Mouse (Mus musculus) liver, embryonic 11.5 days (tissue): ENCODE measurements around the gene Stxbp4. TPM values are rescaled to one million over a fixed set of nuclear protein-coding genes. Genes with fewer than 3 reads are reported as not detected.

ENCODE experiments used
- ATAC-seq: fragments of 200-750 bp; cut with Nextera tagmentation; replicated peaks from 2 replicates; pipeline ENCODE4 v1.8.0; 2017; ENCODE audit warnings: moderate number of reproducible peaks, mild to moderate bottlenecking, moderate TSS enrichment, moderate library complexity; ENCODE audit not compliant: low FRiP score
- DNase-seq: peaks from one replicate; pipeline ENCODE4 v3.0.0-alpha.2; 2017; ENCODE audit warnings: low spot score
- H3K27ac ChIP-seq: fragments of 300-500 bp; sonication (generic); 2 replicates; pipeline ENCODE4 v1.5.1; 2014; ENCODE audit warnings: mild to moderate bottlenecking, low read depth, low read length, control low read depth
- H3K27me3 ChIP-seq: fragments of 300-500 bp; sonication (generic); replicated peaks from 2 replicates; pipeline ENCODE4 v1.6.1; 2014; ENCODE audit warnings: low read length, mixed read lengths; ENCODE audit not compliant: control insufficient read depth, insufficient read depth
- H3K36me3 ChIP-seq: fragments of 300-500 bp; sonication (generic); 2 replicates; pipeline ENCODE4 v1.6.1; 2014; ENCODE audit warnings: mild to moderate bottlenecking, low read length, moderate library complexity, mixed read lengths; ENCODE audit not compliant: control insufficient read depth, insufficient read depth
- H3K4me1 ChIP-seq: fragments of 300-500 bp; sonication (generic); replicated peaks from 2 replicates; pipeline ENCODE4 v1.6.1; 2014; ENCODE audit warnings: low read length, mixed read lengths; ENCODE audit not compliant: control insufficient read depth, insufficient read depth
- H3K4me2 ChIP-seq: fragments of 300-500 bp; sonication (generic); 2 replicates; pipeline ENCODE4 v1.6.1; 2014; ENCODE audit warnings: mild to moderate bottlenecking, control low read depth, moderate library complexity
- H3K4me3 ChIP-seq: fragments of 300-500 bp; sonication (generic); 2 replicates; pipeline ENCODE4 v1.5.1; 2014; ENCODE audit warnings: low read depth, low read length, control low read depth
- H3K9ac ChIP-seq: fragments of 300-500 bp; sonication (generic); 2 replicates; pipeline ENCODE4 v1.6.1; 2014; ENCODE audit warnings: low read depth, low read length, control low read depth
- H3K9me3 ChIP-seq: fragments of 300-500 bp; sonication (generic); 2 replicates; pipeline ENCODE4 v1.6.1; 2016; ENCODE audit warnings: low read length, inconsistent platforms, mixed read lengths; ENCODE audit not compliant: control insufficient read depth
- WGBS: fragments of 180-500 bp; shearing (Covaris S2); extraction: QIAGEN DNeasy Blood & Tissue Kit; methylation state at CpG from one replicate; pipeline ENCODE4 v1.1.7; 2014; 5-methylcytosine and 5-hydroxymethylcytosine counted together
- polyA plus RNA-seq: library from polyadenylated mRNA; unstranded; fragments of >200 nt; fragmentation: Nextera tagmentation; extraction: Ambion mirVana; gene quantifications from 2 replicates; pipeline ENCODE4 v1.2.1, GENCODE M21; 2014

The Stxbp4 gene
- polyA plus RNA-seq, 1 experiment from 2014 or later: 16.6 TPM

GRCm38 (mm10) chr11:90484750-90485637 lies 152.9 kb downstream of the Stxbp4 start:
- Histone ChIP-seq H3K9ac (no peak overlapping the region), H3K27me3 (no peaks in the 10 kb centered on the region), H3K9me3 (no peaks in the 10 kb centered on the region), H3K4me2 (no peak overlapping the region), H3K36me3 (peaks cover 3% of the 10 kb centered on the region; the same call in 1 of the 2 replicates), H3K27ac (no peak overlapping the region), H3K4me3 (no peak overlapping the region), H3K4me1 (no peaks in the 10 kb centered on the region)
- WGBS: 89% methylated on average over 14 of the region's 14 CpGs
- DNase-seq: no peak
- ATAC-seq: no peak

DNA sequence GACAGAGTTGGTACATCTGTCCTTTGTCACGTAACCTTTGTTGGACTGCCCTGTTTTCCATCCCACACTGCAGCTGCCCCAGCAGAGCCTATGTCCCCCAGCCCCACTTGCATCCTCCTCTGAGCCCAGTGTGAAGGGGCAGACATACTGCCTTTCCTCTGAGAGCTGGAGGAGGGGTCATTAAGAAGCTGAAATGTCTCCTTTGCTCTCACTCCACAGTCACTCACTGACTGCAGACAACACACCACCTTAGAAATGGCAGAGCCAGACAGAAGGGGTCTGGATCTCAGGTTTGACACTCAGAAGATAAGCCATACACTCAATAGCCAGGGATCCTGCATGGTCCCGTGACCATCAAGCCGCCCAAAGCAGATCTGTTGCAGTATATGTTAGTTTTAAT lies 154.1 kb downstream of the Stxbp4 start:
- ATAC-seq (no peak), DNase-seq (no peak)
- Histone ChIP-seq H3K4me2 (no peak overlapping the region), H3K36me3 (0 out of 2 replicates have a peak, but pooled peaks cover 3% of the 10 kb centered on the region), H3K27me3 (no peaks in the 10 kb centered on the region), H3K9me3 (no peaks in the 10 kb centered on the region), H3K4me1 (no peaks in the 10 kb centered on the region), H3K9ac (no peak overlapping the region), H3K27ac (no peak overlapping the region), H3K4me3 (no peak overlapping the region)
- 79% methylated on average over 3 of the region's 3 CpGs for WGBS

GRCm38 (mm10) chr11:90481828-90482227 lies 156.1 kb downstream of the Stxbp4 start:
- no peak for DNase-seq
- WGBS: 72% methylated on average over 1 of the region's 1 CpGs
- H3K27me3 ChIP-seq: no peaks in the 10 kb centered on the region
- no peaks in the 10 kb centered on the region for H3K9me3 ChIP-seq
- no peak for ATAC-seq
- H3K4me3 ChIP-seq: no peak overlapping the region
- H3K9ac ChIP-seq: no peak overlapping the region
- no peak overlapping the region for H3K4me2 ChIP-seq
- H3K27ac ChIP-seq: no peak overlapping the region
- no peaks in the 10 kb centered on the region for H3K36me3 ChIP-seq
- H3K4me1 ChIP-seq: no peaks in the 10 kb centered on the region

DNA sequence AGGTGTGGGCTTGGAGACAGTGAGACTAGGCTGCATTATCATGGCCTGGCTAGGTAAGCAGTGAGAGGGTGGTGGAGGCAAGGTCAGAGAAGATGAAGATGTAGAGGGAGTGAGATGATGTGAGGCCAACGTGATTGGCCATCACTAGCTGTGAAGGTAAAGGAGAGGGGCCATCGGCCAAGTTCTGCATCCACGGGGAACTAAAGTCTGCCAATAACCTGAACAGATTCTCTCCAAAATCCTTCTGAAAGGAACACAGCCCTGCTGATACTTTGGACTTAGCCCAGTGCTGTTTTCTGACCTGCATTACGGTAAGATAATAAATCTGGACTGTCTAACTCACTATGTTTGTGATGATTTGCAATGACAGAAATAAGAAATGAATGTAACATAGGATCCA lies 167.6 kb downstream of the Stxbp4 start:
- ATAC-seq (no peak), DNase-seq (no peak)
- Histone ChIP-seq H3K36me3 (no peaks in the 10 kb centered on the region), H3K4me3 (no peak overlapping the region), H3K4me1 (no peaks in the 10 kb centered on the region), H3K9ac (no peak overlapping the region), H3K9me3 (no peaks in the 10 kb centered on the region), H3K4me2 (no peak overlapping the region), H3K27ac (no peak overlapping the region), H3K27me3 (no peaks in the 10 kb centered on the region)
- 82% methylated on average over 4 of the region's 4 CpGs for WGBS

- no peak for DNase-seq
- Histone ChIP-seq H3K9me3 (no peaks in the 10 kb centered on the region), H3K9ac (no peak overlapping the region), H3K27me3 (no peaks in the 10 kb centered on the region), H3K4me3 (no peak overlapping the region), H3K36me3 (no peaks in the 10 kb centered on the region), H3K4me2 (no peak overlapping the region), H3K27ac (no peak overlapping the region), H3K4me1 (no peaks in the 10 kb centered on the region)
- WGBS: 74% methylated on average over 10 of the region's 10 CpGs
- no peak for ATAC-seq
Observed at GRCm38 (mm10) chr11:90464046-90464595, 173.8 kb downstream of the Stxbp4 start.

GRCm38 (mm10) chr11:90460458-90460857 lies 177.4 kb downstream of the Stxbp4 start:
- Histone ChIP-seq H3K4me2 (no peak overlapping the region), H3K4me1 (no peaks in the 10 kb centered on the region), H3K9me3 (no peaks in the 10 kb centered on the region), H3K4me3 (no peak overlapping the region), H3K9ac (no peak overlapping the region), H3K36me3 (no peaks in the 10 kb centered on the region), H3K27ac (no peak overlapping the region), H3K27me3 (no peaks in the 10 kb centered on the region)
- ATAC-seq (no peak), DNase-seq (no peak)
- WGBS: 82% methylated on average over 3 of the region's 3 CpGs

GRCm38 (mm10) chr11:90452134-90452533 lies 185.8 kb downstream of the Stxbp4 start:
- Histone ChIP-seq H3K4me2 (no peak overlapping the region), H3K9me3 (no peaks in the 10 kb centered on the region), H3K4me3 (no peak overlapping the region), H3K9ac (no peak overlapping the region), H3K36me3 (no peaks in the 10 kb centered on the region), H3K27me3 (no peaks in the 10 kb centered on the region), H3K27ac (no peak overlapping the region), H3K4me1 (no peaks in the 10 kb centered on the region)
- no peak for DNase-seq
- 55% methylated on average over 3 of the region's 3 CpGs for WGBS
- ATAC-seq: no peak

- Histone ChIP-seq H3K4me1 (no peaks in the 10 kb centered on the region), H3K9ac (no peak overlapping the region), H3K4me3 (no peak overlapping the region), H3K27me3 (no peaks in the 10 kb centered on the region), H3K4me2 (no peak overlapping the region), H3K27ac (no peak overlapping the region), H3K9me3 (no peaks in the 10 kb centered on the region), H3K36me3 (no peaks in the 10 kb centered on the region)
- ATAC-seq (no peak), DNase-seq (peak; percentile 1)
- WGBS: 74% methylated on average over 5 of the region's 5 CpGs
Observed at GRCm38 (mm10) chr11:90451506-90451905, 186.4 kb downstream of the Stxbp4 start.

- Histone ChIP-seq H3K4me1 (no peaks in the 10 kb centered on the region), H3K4me3 (no peak overlapping the region), H3K36me3 (no peaks in the 10 kb centered on the region), H3K9ac (no peak overlapping the region), H3K9me3 (no peaks in the 10 kb centered on the region), H3K27me3 (no peaks in the 10 kb centered on the region), H3K27ac (no peak overlapping the region), H3K4me2 (no peak overlapping the region)
- whole genome bisulfite sequencing: 77% methylated on average over 2 of the region's 2 CpGs
- ATAC-seq (no peak), DNase-seq (no peak)
Observed at GRCm38 (mm10) chr11:90442462-90442861, 195.4 kb downstream of the Stxbp4 start.
